Mouse (Mus musculus) megakaryocyte, embryonic 14.5 days (primary cell): Measurements from ENCODE around the gene Mrpl45. TPM values are rescaled to one million over a fixed set of nuclear protein-coding genes. Genes with fewer than 3 reads are reported as not detected.

Source experiments
- H3K27me3 ChIP-seq: replicated peaks from 2 replicates; pipeline ENCODE3; 2012; ENCODE audit warnings: inconsistent platforms
- H3K36me3 ChIP-seq: replicated peaks from 2 replicates; pipeline ENCODE3; 2012; ENCODE audit warnings: low read length, inconsistent platforms, mixed read lengths
- H3K4me1 ChIP-seq: 2 replicates; pipeline ENCODE4 v1.6.1; 2012; ENCODE audit warnings: inconsistent platforms
- H3K4me3 ChIP-seq: replicated peaks from 2 replicates; pipeline ENCODE3; 2012; ENCODE audit warnings: moderate library complexity, mild to moderate bottlenecking, inconsistent platforms
- H3K9me3 ChIP-seq: 2 replicates; pipeline ENCODE4 v1.6.1; 2012; ENCODE audit warnings: inconsistent platforms
- FLI1 ChIP-seq: IDR thresholded peaks from 2 replicates; pipeline ENCODE4 v1.6.1; 2012; ENCODE audit warnings: low read length, inconsistent platforms, mixed read lengths
- GATA1 ChIP-seq: IDR thresholded peaks from 3 replicates; pipeline ENCODE4 v1.6.1; 2012; ENCODE audit warnings: mixed read lengths, low read length, inconsistent platforms, borderline replicate concordance
- polyA plus RNA-seq: library from polyadenylated mRNA; stranded (reverse); fragments of >175 nt; gene quantifications from 2 replicates; pipeline ENCODE4 v1.2.3, GENCODE M21; 2012; ENCODE audit warnings: low replicate concordance; ENCODE audit not compliant: insufficient read depth

Gene Mrpl45
- polyA plus RNA-seq, 1 experiment: 6.9 TPM

- peaks cover 58% of the 10 kb centered on the region for H3K36me3 ChIP-seq
- H3K4me1 ChIP-seq: peaks cover 31% of the 10 kb centered on the region
- H3K27me3 ChIP-seq: peaks cover 20% of the 10 kb centered on the region
- TF ChIP-seq FLI1 (no peak), GATA1 (no peak)
- no peaks in the 10 kb centered on the region for H3K9me3 ChIP-seq
- no peak overlapping the region for H3K4me3 ChIP-seq
Observed at GRCm38 (mm10) chr11:97331231-97332190, 16.0 kb downstream of the Mrpl45 start.

DNA sequence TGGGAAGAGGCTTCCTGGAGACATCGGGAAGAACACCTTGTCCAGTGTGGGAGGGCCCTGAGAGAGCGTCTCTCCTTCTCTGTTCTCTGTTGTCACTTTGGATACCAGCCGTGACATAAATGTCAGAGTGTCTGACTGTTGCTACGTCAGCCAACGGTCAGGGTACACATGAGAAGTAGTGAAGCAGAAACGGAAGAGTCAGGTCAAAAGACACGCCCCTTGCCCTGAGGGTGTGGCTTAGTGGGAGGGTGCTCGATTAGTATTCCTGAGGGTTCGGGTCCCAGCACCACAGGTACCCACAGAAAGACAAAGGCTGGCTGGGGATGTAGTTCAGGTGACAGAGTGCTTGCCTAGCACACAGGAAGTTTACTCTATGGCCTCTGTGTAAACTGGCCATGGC, 17.5 kb downstream of the Mrpl45 start:
- Histone ChIP-seq H3K9me3 (no peaks in the 10 kb centered on the region), H3K4me1 (peaks cover 33% of the 10 kb centered on the region)

GRCm38 (mm10) chr11:97333896-97334295, 18.4 kb downstream of the Mrpl45 start:
- peaks cover 43% of the 10 kb centered on the region for H3K27me3 ChIP-seq

More for the DNA sequence above, 17.5 kb downstream of the Mrpl45 start:
- TF ChIP-seq FLI1 (no peak), GATA1 (no peak)
- no peak overlapping the region for H3K4me3 ChIP-seq
- H3K27me3 ChIP-seq: peaks cover 35% of the 10 kb centered on the region
- H3K36me3 ChIP-seq: peaks cover 46% of the 10 kb centered on the region

GRCm38 (mm10) chr11:97334400-97334799, 18.9 kb downstream of the Mrpl45 start:
- Histone ChIP-seq H3K4me1 (peaks cover 31% of the 10 kb centered on the region), H3K27me3 (peaks cover 46% of the 10 kb centered on the region), H3K9me3 (no peaks in the 10 kb centered on the region), H3K4me3 (no peak overlapping the region), H3K36me3 (peaks cover 32% of the 10 kb centered on the region)
- no peak for TF ChIP-seq FLI1
- no peak for TF ChIP-seq GATA1

More at GRCm38 (mm10) chr11:97333896-97334295, 18.4 kb downstream of the Mrpl45 start:
- Histone ChIP-seq H3K4me1 (peaks cover 31% of the 10 kb centered on the region), H3K36me3 (peaks cover 37% of the 10 kb centered on the region), H3K9me3 (no peaks in the 10 kb centered on the region), H3K4me3 (no peak overlapping the region)
- TF ChIP-seq FLI1 (no peak), GATA1 (no peak)

DNA sequence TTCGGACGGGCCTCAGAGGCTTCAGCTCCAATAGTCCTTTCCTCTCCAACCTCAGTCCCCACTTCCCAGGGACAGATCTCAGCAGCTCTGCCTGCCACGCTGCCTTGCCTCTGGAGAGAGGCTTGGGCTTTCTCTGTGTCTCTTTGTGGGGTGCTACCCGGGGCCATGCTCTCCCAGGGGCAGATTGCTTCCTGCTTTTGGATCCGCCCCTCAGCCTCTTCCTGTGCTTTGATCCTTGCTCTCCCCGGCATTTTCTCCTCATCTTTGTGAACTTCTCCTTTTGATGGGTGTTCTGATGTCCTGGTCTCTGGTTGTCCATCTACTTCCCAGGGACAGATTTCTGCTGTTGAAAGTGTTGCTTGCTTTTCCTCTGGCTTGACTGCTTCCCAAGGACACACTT, 20.7 kb downstream of the Mrpl45 start:
- peaks cover 57% of the 10 kb centered on the region for H3K27me3 ChIP-seq

GRCm38 (mm10) chr11:97336751-97337345, 21.3 kb downstream of the Mrpl45 start:
- peaks cover 12% of the 10 kb centered on the region for H3K36me3 ChIP-seq
- H3K4me3 ChIP-seq: no peak overlapping the region
- no peaks in the 10 kb centered on the region for H3K9me3 ChIP-seq
- H3K4me1 ChIP-seq: peaks cover 31% of the 10 kb centered on the region
- peaks cover 61% of the 10 kb centered on the region for H3K27me3 ChIP-seq
- TF ChIP-seq GATA1 (no peak), FLI1 (no peak)

More for the DNA sequence above, 20.7 kb downstream of the Mrpl45 start:
- peaks cover 17% of the 10 kb centered on the region for H3K36me3 ChIP-seq
- H3K9me3 ChIP-seq: no peaks in the 10 kb centered on the region
- H3K4me1 ChIP-seq: peaks cover 31% of the 10 kb centered on the region
- no peak for TF ChIP-seq GATA1
- no peak for TF ChIP-seq FLI1
- H3K4me3 ChIP-seq: no peak overlapping the region

DNA sequence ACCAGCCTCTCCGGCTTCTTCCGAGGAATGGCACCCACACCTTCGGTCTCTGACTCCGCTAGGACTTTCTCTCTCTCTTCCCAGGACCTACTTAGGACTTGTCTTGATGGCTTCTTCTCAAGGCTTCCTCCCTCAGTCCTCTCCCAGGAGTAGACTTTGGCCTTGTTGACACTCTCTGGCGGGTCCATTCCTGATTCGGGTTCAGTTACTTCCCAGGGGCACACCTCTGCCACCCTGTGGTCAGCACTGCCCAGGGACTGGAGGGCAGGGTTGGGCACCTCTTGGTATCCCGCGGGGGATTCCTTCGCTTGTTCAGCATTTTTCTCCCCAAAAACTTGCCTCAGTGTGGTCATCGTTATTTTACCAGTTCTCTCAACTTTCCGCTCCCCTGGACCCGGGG, 21.8 kb downstream of the Mrpl45 start:
- Histone ChIP-seq H3K9me3 (no peaks in the 10 kb centered on the region), H3K36me3 (peaks cover 7% of the 10 kb centered on the region), H3K27me3 (peaks cover 63% of the 10 kb centered on the region), H3K4me3 (no peak overlapping the region), H3K4me1 (peaks cover 32% of the 10 kb centered on the region)
- TF ChIP-seq GATA1 (no peak), FLI1 (no peak)

DNA sequence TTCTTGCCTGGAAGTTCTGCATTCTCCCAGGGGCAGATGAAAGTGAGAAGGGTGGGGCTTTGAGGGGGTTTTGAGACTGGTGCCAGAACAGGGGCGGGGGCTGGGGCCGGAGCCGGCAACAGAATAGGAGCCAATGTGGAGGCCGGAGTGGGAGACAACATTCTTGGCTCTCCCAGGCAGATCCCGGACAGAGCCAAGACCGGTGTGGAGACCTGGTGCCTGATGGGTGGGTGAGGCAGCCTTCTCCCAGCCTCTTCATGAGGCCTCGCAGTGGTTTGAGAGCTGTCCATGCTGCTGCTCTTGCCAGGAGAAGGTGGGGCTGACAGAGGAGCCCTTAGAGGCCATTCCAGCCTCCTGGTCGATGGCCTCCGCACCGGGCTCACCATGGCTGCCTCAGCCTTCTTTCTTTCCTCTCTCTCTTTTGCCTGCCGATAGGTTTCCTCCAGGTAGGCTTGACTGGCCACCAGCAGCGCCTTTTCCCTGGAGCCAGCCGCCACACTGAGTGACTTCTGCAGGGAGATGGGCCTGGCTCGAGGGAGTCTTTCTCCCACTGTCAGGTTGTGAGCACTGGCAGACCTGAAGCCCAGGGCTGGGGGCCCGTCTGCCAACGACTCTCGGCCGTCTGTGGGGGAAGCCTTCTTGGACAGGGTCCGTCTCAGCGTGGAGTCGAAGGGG, 22.9 kb downstream of the Mrpl45 start:
- TF ChIP-seq GATA1 (no peak), FLI1 (no peak)
- peaks cover 43% of the 10 kb centered on the region for H3K4me1 ChIP-seq
- H3K27me3 ChIP-seq: peaks cover 73% of the 10 kb centered on the region
- H3K36me3 ChIP-seq: no peaks in the 10 kb centered on the region
- no peaks in the 10 kb centered on the region for H3K9me3 ChIP-seq
- H3K4me3 ChIP-seq: no peak overlapping the region

DNA sequence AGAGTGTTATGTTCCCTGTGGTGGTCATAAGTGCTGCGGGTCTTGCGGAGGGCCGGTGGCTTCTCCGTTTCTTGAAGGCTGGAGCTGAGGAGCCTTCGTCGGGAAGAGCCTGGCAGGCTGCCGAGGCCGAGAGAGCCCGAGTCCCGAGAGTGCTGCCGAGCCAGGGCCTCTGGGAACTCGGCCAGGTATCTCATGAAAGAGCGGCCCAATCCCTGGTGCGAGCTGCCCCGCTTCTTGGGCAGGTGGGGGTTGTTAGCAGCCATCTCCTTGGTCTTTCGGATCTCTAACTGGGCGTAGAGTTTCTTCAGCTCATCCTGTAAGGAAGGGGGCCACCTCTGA, 23.4 kb downstream of the Mrpl45 start:
- H3K4me3 ChIP-seq: no peak overlapping the region
- H3K27me3 ChIP-seq: peaks cover 75% of the 10 kb centered on the region

GRCm38 (mm10) chr11:97343175-97343574, 27.7 kb downstream of the Mrpl45 start:
- Histone ChIP-seq H3K4me3 (peak overlapping the region; percentile 87), H3K36me3 (no peaks in the 10 kb centered on the region), H3K27me3 (peaks cover 55% of the 10 kb centered on the region), H3K9me3 (peaks cover under 1% of the 10 kb centered on the region; the same call in 1 of the 2 replicates), H3K4me1 (peaks cover 24% of the 10 kb centered on the region)
- TF ChIP-seq FLI1 (no peak), GATA1 (no peak)

More for the DNA sequence above, 23.4 kb downstream of the Mrpl45 start:
- TF ChIP-seq GATA1: no peak
- no peak for TF ChIP-seq FLI1
- Histone ChIP-seq H3K9me3 (no peaks in the 10 kb centered on the region), H3K4me1 (peaks cover 44% of the 10 kb centered on the region), H3K36me3 (no peaks in the 10 kb centered on the region)
